Mouse (Mus musculus) bone marrow macrophage, adult 2 months (primary cell): ENCODE data around the gene Gcgr. TPM values are rescaled to one million over a fixed set of nuclear protein-coding genes. Genes with fewer than 3 reads are reported as not detected.

Source experiments
- H3K27ac ChIP-seq: 2 replicates; pipeline ENCODE4 v1.5.1; 2012; ENCODE audit warnings: low read depth, low read length; ENCODE audit not compliant: insufficient read depth
- H3K4me1 ChIP-seq: 2 replicates; pipeline ENCODE4 v1.6.1; 2012; ENCODE audit warnings: low read length; ENCODE audit not compliant: control insufficient read depth, insufficient read depth
- H3K4me3 ChIP-seq: 2 replicates; pipeline ENCODE4 v1.5.1; 2012; ENCODE audit warnings: mild to moderate bottlenecking, low read length, moderate library complexity; ENCODE audit not compliant: insufficient read depth
- CTCF ChIP-seq: IDR thresholded peaks from 2 replicates; pipeline ENCODE4 v1.5.1; 2012; ENCODE audit warnings: low read depth, mild to moderate bottlenecking, low read length, moderate library complexity
- POLR2A ChIP-seq: IDR thresholded peaks from 2 replicates; pipeline ENCODE4 v1.6.1; 2012; ENCODE audit warnings: mild to moderate bottlenecking, low read depth, low read length, borderline replicate concordance
- polyA plus RNA-seq: library from polyadenylated mRNA; stranded (reverse); fragments of >200 nt; gene quantifications from 2 replicates; pipeline ENCODE4 v1.2.4, GENCODE M21; 2012; ENCODE audit not compliant: missing spikeins, insufficient read depth, insufficient read length

The Gcgr gene
- polyA plus RNA-seq, 1 experiment, result not detected

- Histone ChIP-seq H3K4me1 (no peaks in the 10 kb centered on the region), H3K4me3 (no peak overlapping the region), H3K27ac (no peak overlapping the region)
- TF ChIP-seq POLR2A, result no peak
- TF ChIP-seq CTCF, result no peak
Observed at GRCm38 (mm10) chr11:120560952-120561728, 30.6 kb downstream of the Gcgr start.

- TF ChIP-seq CTCF, result no peak
- no peak for TF ChIP-seq POLR2A
- no peaks in the 10 kb centered on the region for H3K4me1 ChIP-seq
- H3K27ac ChIP-seq, result no peak overlapping the region
- no peak overlapping the region for H3K4me3 ChIP-seq
Observed at GRCm38 (mm10) chr11:120562949-120563348, 32.5 kb downstream of the Gcgr start.

GRCm38 (mm10) chr11:120565114-120565513 lies 34.6 kb downstream of the Gcgr start:
- no peak for TF ChIP-seq POLR2A
- TF ChIP-seq CTCF, result no peak
- no peak overlapping the region for H3K4me3 ChIP-seq
- no peaks in the 10 kb centered on the region for H3K4me1 ChIP-seq
- no peak overlapping the region for H3K27ac ChIP-seq

GRCm38 (mm10) chr11:120568324-120568723 lies 37.8 kb downstream of the Gcgr start:
- no peak for TF ChIP-seq POLR2A
- TF ChIP-seq CTCF, result no peak
- H3K27ac ChIP-seq, result no peak overlapping the region
- H3K4me3 ChIP-seq, result no peak overlapping the region
- peaks cover 8% of the 10 kb centered on the region for H3K4me1 ChIP-seq

- Histone ChIP-seq H3K27ac (peak overlapping the region; percentile 10; the same call in 1 of the 2 replicates), H3K4me3 (peak overlapping the region; percentile 89), H3K4me1 (peaks cover 15% of the 10 kb centered on the region)
- TF ChIP-seq POLR2A (no peak), CTCF (no peak)
Observed at GRCm38 (mm10) chr11:120571122-120571521, 40.6 kb downstream of the Gcgr start.

GRCm38 (mm10) chr11:120571754-120572416 lies 41.4 kb downstream of the Gcgr start:
- peak overlapping the region; percentile 89 for H3K4me3 ChIP-seq
- H3K27ac ChIP-seq, result peak overlapping the region; percentile 68
- TF ChIP-seq CTCF (no peak), POLR2A (no peak)
- peaks cover 17% of the 10 kb centered on the region for H3K4me1 ChIP-seq

- TF ChIP-seq CTCF (no peak), POLR2A (no peak)
- Histone ChIP-seq H3K27ac (peak overlapping the region; percentile 68), H3K4me1 (peaks cover 17% of the 10 kb centered on the region), H3K4me3 (peak overlapping the region; percentile 89)
Observed at GRCm38 (mm10) chr11:120572417-120572751, 41.9 kb downstream of the Gcgr start.

- TF ChIP-seq CTCF (no peak), POLR2A (peak; percentile 60; the same call in 1 of the 2 replicates)
- H3K27ac ChIP-seq, result peak within 1 kb of the TSS; percentile 90
- peak within 1 kb of the TSS; percentile 92 for H3K4me3 ChIP-seq
- H3K4me1 ChIP-seq, result peaks cover 19% of the 10 kb centered on the region
Observed at GRCm38 (mm10) chr11:120572752-120573584, 42.5 kb downstream of the Gcgr start, which contains the start of gene P4hb. Gene P4hb (minus strand): TSS chr11:120573253.

- peak overlapping the region; percentile 92 for H3K4me3 ChIP-seq
- H3K4me1 ChIP-seq, result peaks cover 19% of the 10 kb centered on the region
- TF ChIP-seq POLR2A (no peak), CTCF (no peak)
- peak overlapping the region; percentile 90 for H3K27ac ChIP-seq
Observed at GRCm38 (mm10) chr11:120573585-120574277, 43.2 kb downstream of the Gcgr start.
